Mouse (Mus musculus) heart, adult 2 months (tissue): ENCODE results near the gene Dera. TPM values are rescaled to one million over a fixed set of nuclear protein-coding genes. Genes with fewer than 3 reads are reported as not detected.

ENCODE experiments used
- DNase-seq, 2 experiments: peaks; one replicate each; pipeline ENCODE4 v3.0.0; 2021
- H3K27ac ChIP-seq: fragments of 200-600 bp; 2 replicates; pipeline ENCODE4 v1.8.1; 2022
- H3K27me3 ChIP-seq: fragments of 200-500 bp; 2 replicates; pipeline ENCODE4 v1.6.1; 2012; ENCODE audit warnings: mild to moderate bottlenecking, low read length, inconsistent platforms, mixed read lengths; ENCODE audit not compliant: control insufficient read depth, insufficient read depth
- H3K36me3 ChIP-seq: fragments of 200-500 bp; 2 replicates; pipeline ENCODE4 v1.6.1; 2012; ENCODE audit warnings: low read length, inconsistent platforms; ENCODE audit not compliant: control insufficient read depth, insufficient read depth
- H3K4me1 ChIP-seq: fragments of 200-500 bp; 2 replicates; pipeline ENCODE4 v1.6.1; 2011; ENCODE audit warnings: low read length; ENCODE audit not compliant: control insufficient read depth, insufficient read depth
- H3K4me3 ChIP-seq: fragments of 200-600 bp; 2 replicates; pipeline ENCODE4 v1.8.1; 2022
- H3K79me2 ChIP-seq: fragments of 200-500 bp; replicated peaks from 2 replicates; pipeline ENCODE4 v1.6.1; 2012; ENCODE audit warnings: mild to moderate bottlenecking, inconsistent platforms, low read length, moderate library complexity, mixed read lengths; ENCODE audit not compliant: control insufficient read depth, insufficient read depth
- H3K9ac ChIP-seq: fragments of 200-500 bp; 2 replicates; pipeline ENCODE4 v1.6.1; 2012; ENCODE audit warnings: low read depth, mild to moderate bottlenecking, control low read depth, inconsistent platforms, low read length, mixed read lengths
- CTCF ChIP-seq: fragments of 200-600 bp; IDR thresholded peaks from 2 replicates; pipeline ENCODE4 v1.8.1; 2022; ENCODE audit warnings: antibody characterized with exemption, mild to moderate bottlenecking, moderate library complexity
- EP300 ChIP-seq: fragments of 200-500 bp; IDR thresholded peaks from 2 replicates; pipeline ENCODE4 v1.6.1; 2011; ENCODE audit warnings: low read depth, low read length, control low read depth; ENCODE audit not compliant: insufficient read depth
- POLR2A ChIP-seq: fragments of 200-500 bp; IDR thresholded peaks from 2 replicates; pipeline ENCODE4 v1.6.1; 2011; ENCODE audit warnings: mild to moderate bottlenecking, low read depth, low read length, control low read depth; ENCODE audit not compliant: insufficient read depth
- WGBS: fragments of 180-500 bp; shearing (Covaris S2); methylation state at CpG from one replicate; pipeline ENCODE4 v1.1.7; 2018; 5-methylcytosine and 5-hydroxymethylcytosine counted together
- intact Hi-C: fragments of 180-260 bp; cut with DNase I; formaldehyde crosslinking; loops from one replicate; pipeline ENCODE4 v1.15.1; 2025
- polyA plus RNA-seq: library from polyadenylated mRNA; depleted of rRNA; stranded (reverse); fragments of >200 nt; gene quantifications from 2 replicates; pipeline ENCODE4 v1.2.3, GENCODE M21; 2012; rRNA removed
- total RNA-seq, 2 experiments: library from RNA; stranded (reverse); gene quantifications; 2 replicates each; pipeline ENCODE4 v1.2.3; 2021

Dera gene
- total and polyA plus RNA-seq, 3 experiments = 3.0 to 4.6 (median 4.1) TPM

GRCm38 (mm10) chr6:137885644-137886043 is 131.3 kb downstream of the Dera start:
- H3K27me3 ChIP-seq = no peaks in the 10 kb centered on the region; the same call in 1 of the 2 replicates
- 81% methylated on average over 6 of the region's 6 CpGs for WGBS
- intact Hi-C loops = no loop called here
- H3K4me3 ChIP-seq = no peak overlapping the region
- TF ChIP-seq CTCF (no peak), POLR2A (no peak), EP300 (no peak)
- H3K27ac ChIP-seq = no peak overlapping the region
- no peak overlapping the region for H3K9ac ChIP-seq
- no peaks in the 10 kb centered on the region for H3K4me1 ChIP-seq
- no peak for DNase-seq
- H3K79me2 ChIP-seq = no peaks in the 10 kb centered on the region
- H3K36me3 ChIP-seq = no peaks in the 10 kb centered on the region

- no peaks in the 10 kb centered on the region; the same call in 1 of the 2 replicates for H3K27me3 ChIP-seq
Observed at GRCm38 (mm10) chr6:137886210-137886979, 132.0 kb downstream of the Dera start.

GRCm38 (mm10) chr6:137887258-137887657 is 132.9 kb downstream of the Dera start:
- H3K36me3 ChIP-seq = no peaks in the 10 kb centered on the region
- H3K79me2 ChIP-seq = no peaks in the 10 kb centered on the region
- H3K4me1 ChIP-seq = no peaks in the 10 kb centered on the region
- H3K4me3 ChIP-seq = no peak overlapping the region
- no peak for DNase-seq
- WGBS = 89% methylated on average over 6 of the region's 6 CpGs
- TF ChIP-seq EP300 (no peak), CTCF (no peak), POLR2A (no peak)
- no peak overlapping the region for H3K27ac ChIP-seq
- no peak overlapping the region for H3K9ac ChIP-seq
- intact Hi-C loops = no loop called here
- no peaks in the 10 kb centered on the region; the same call in 1 of the 2 replicates for H3K27me3 ChIP-seq

More at GRCm38 (mm10) chr6:137886210-137886979, 132.0 kb downstream of the Dera start:
- Histone ChIP-seq H3K79me2 (no peaks in the 10 kb centered on the region), H3K4me3 (no peak overlapping the region), H3K9ac (no peak overlapping the region), H3K4me1 (no peaks in the 10 kb centered on the region), H3K27ac (no peak overlapping the region), H3K36me3 (no peaks in the 10 kb centered on the region)
- intact Hi-C loops = no loop called here
- TF ChIP-seq CTCF (no peak), POLR2A (no peak), EP300 (no peak)
- WGBS = 54% methylated on average over 6 of the region's 6 CpGs
- DNase-seq = no peak

- no peaks in the 10 kb centered on the region for H3K27me3 ChIP-seq
- no peak overlapping the region for H3K9ac ChIP-seq
- no peak for DNase-seq
- no peaks in the 10 kb centered on the region for H3K79me2 ChIP-seq
- H3K27ac ChIP-seq = no peak overlapping the region
- no peak overlapping the region for H3K4me3 ChIP-seq
- TF ChIP-seq CTCF (no peak), POLR2A (no peak), EP300 (no peak)
- intact Hi-C loops = no loop called here
- no peaks in the 10 kb centered on the region for H3K36me3 ChIP-seq
- no peaks in the 10 kb centered on the region for H3K4me1 ChIP-seq
Observed at GRCm38 (mm10) chr6:137897671-137898070, 143.3 kb downstream of the Dera start.

- TF ChIP-seq EP300 (no peak), CTCF (no peak), POLR2A (no peak)
- H3K79me2 ChIP-seq = no peaks in the 10 kb centered on the region
- no peaks in the 10 kb centered on the region for H3K36me3 ChIP-seq
- DNase-seq = no peak
- intact Hi-C loops = no loop called here
- H3K4me1 ChIP-seq = no peaks in the 10 kb centered on the region
- H3K27ac ChIP-seq = no peak overlapping the region
- H3K4me3 ChIP-seq = no peak overlapping the region
- no peaks in the 10 kb centered on the region for H3K27me3 ChIP-seq
- 81% methylated on average over 5 of the region's 5 CpGs for WGBS
- no peak overlapping the region for H3K9ac ChIP-seq
Observed at GRCm38 (mm10) chr6:137901255-137901654, 146.9 kb downstream of the Dera start.

Other genes with a start within 250 kb of the Dera start
- gene Eps8, start 99.7 kb upstream of the Dera start, total RNA-seq = 10 to 100 TPM; 11.6 to 12.2 TPM
- 6.7 and 8.8 TPM in 2 replicates for gene Eps8, start 99.7 kb upstream of the Dera start, polyA plus RNA-seq
- gene Strap, start 19.5 kb upstream of the Dera start, total RNA-seq = 10 to 100 TPM; 81.6 to 86.5 TPM
- gene Strap, start 19.5 kb upstream of the Dera start, polyA plus RNA-seq = 26.3 and 46.6 TPM in 2 replicates